Mouse (Mus musculus) G1E (cell line): ENCODE results near the gene Mlh1.

ENCODE experiments used
- CTCF ChIP-seq: IDR thresholded peaks from 2 replicates; pipeline ENCODE4 v1.5.1; 2012; ENCODE audit warnings: low read depth, low read length, inconsistent platforms, mixed read lengths
- GATA1 ChIP-seq: IDR thresholded peaks from 2 replicates; pipeline ENCODE4 v1.6.1; 2012; ENCODE audit warnings: borderline replicate concordance, low read length, inconsistent platforms, mixed read lengths
- POLR2AphosphoS5 ChIP-seq: IDR thresholded peaks from 2 replicates; pipeline ENCODE4 v1.6.1; 2012; ENCODE audit warnings: low read depth, low read length, inconsistent platforms; ENCODE audit not compliant: insufficient replicate concordance
- TAL1 ChIP-seq: conservative IDR thresholded peaks from 2 replicates; pipeline ENCODE4 v1.6.1; 2012; ENCODE audit warnings: low read depth, low read length, inconsistent platforms, mixed read lengths

DNA sequence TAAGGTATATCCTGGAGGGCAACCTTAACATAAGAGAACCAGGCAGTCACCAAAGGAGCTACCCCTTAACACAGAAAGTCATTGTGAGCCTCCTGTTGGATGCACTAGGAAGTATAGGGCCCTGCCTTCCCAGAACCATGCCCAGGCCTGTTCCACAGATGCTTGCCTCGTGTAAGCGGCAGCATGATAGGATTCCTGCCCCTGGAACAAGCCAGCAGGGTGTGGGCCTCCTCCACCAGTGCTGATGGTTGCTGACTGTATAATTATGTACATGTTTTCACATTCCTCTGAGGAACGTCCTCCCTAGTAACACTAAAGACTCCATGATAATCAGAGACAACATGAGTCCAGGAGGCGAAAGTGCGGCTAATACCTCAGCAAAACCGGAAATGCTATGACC lies 28.2 kb downstream of the Mlh1 start:
- TF ChIP-seq GATA1 (no peak), CTCF (no peak), TAL1 (no peak), POLR2AphosphoS5 (no peak)
